Mouse (Mus musculus) mouse trophoblast stem cell (cell line): Measurements from ENCODE around the gene Nap1l5.
"Not testable (repeated sequence)": the region's sequence is repeated elsewhere in the genome, so short reads cannot be mapped to it uniquely, and the experiment has no call there.

Experiments
- in situ Hi-C, 2 experiments: fragments of 300-500 bp; cut with MseI, MboI; formaldehyde crosslinking; loops; 2 replicates in 1 of 2; 3 replicates in 1 of 2; pipeline ENCODE4 v1.15.1; 2025

Gene Nap1l5

GRCm38 (mm10) chr6:58907336-58907735, 460 bp upstream of the Nap1l5 start:
- in situ Hi-C loops = no loop called here

- in situ Hi-C loops = no loop called here
Measured at GRCm38 (mm10) chr6:58904551-58904950, 2.3 kb downstream of the Nap1l5 start.

- in situ Hi-C loops = no loop called here
Measured at GRCm38 (mm10) chr6:58903171-58903570, 3.7 kb downstream of the Nap1l5 start.

GRCm38 (mm10) chr6:58900536-58900935, 6.3 kb downstream of the Nap1l5 start:
- in situ Hi-C loops = no loop called here

DNA sequence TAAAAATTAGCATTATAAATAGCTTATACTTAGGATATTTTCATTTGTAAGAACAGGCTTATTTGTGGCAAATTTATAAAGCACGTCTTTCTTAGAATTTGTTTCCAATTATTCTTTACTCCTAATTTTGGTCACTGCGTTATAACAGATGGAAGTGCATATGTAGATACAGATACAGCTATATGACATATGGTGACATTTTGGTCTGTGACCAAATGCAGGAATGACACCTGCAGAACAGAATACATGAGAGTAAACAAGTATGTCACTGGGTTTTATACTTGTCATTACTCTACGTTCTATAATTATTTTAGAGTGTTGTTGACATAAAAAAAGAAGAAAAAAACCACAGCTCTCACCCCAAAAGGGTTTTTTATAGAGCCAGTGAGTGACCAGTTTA, 7.8 kb downstream of the Nap1l5 start:
- in situ Hi-C loops = no loop called here

DNA sequence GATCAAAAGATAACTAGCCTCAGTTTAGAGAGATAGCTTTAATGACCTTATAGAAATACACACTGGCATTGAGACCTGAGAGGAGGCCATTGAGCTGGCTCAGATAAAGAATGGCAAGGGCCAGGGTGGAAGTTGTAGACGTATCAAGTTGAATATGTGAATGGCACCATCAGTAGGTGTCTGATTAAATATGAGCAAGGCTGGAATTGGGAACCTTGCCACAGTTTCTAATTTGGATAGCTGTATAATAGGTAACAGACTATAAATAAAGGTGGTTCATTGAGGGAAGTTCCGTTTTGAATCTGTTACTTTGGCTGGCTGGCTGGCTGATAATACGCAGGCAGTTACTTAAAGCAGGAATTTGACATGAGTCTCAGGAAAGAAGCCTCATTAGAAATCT, 10.2 kb downstream of the Nap1l5 start:
- in situ Hi-C loops = no loop called here

- in situ Hi-C loops = no loop called here
Measured at GRCm38 (mm10) chr6:58894994-58895393, 11.9 kb downstream of the Nap1l5 start.

DNA sequence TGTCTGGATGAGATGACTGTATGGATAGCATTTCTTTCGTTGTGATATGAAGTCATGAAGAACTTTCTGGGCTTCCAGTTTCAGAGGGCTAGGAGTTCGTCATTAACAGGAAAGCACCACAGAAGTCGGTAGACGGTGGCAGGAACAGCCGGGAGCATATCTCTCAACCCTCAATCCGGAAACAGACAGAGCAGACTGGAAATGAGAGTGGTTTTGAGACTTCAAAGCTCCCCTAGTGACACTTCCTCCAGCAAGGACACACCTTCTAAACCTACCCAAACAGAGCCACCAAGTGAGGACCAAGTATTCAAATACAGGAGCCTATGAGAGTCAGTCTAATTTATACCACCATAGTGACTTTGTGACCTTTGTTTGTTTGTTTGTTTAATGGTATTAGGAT, 13.6 kb downstream of the Nap1l5 start:
- in situ Hi-C loops = no loop called here

GRCm38 (mm10) chr6:58889917-58890316, 17.0 kb downstream of the Nap1l5 start:
- in situ Hi-C loops = no loop called here

DNA sequence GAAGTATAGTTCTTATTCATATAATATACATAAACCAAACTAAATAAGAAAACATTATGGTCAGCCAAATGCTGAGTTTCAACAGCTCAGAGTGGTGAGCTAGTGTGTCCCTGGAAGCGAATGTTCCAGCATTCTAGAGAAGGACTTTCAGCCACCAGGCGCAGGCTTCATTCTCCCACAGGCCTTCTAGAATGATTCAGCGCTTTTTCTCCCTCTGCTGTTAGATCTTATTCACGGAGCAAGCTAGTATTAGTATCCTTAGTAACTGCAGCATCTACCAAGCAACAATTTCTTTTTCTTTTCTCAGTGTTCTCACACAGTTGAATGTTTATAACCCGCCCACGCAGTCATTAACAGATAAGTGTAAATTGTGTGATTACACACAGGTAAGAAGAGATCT, 24.6 kb downstream of the Nap1l5 start:
- in situ Hi-C loops = no loop called here

DNA sequence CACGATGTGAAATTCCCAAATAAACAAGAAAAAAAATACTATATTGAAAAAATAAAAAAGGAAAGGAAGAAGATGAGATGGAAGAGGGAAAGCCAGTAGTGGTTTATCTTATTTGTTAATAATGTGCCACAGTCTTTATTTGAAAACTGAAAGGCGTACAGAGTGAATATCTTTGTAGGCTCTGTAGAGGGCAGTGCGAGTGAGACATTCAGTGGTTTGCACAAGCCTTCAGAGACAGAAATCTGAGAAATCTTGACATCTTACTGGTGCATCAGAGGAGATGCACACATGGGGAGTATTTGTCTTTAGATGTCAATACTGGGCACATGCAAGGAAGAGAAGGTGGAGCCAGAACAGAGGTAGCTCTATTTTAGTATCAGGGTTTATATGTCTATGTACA, 25.5 kb downstream of the Nap1l5 start:
- in situ Hi-C loops = no loop called here

- in situ Hi-C loops = no loop called here
Measured at GRCm38 (mm10) chr6:58880861-58881260, 26.0 kb downstream of the Nap1l5 start.

DNA sequence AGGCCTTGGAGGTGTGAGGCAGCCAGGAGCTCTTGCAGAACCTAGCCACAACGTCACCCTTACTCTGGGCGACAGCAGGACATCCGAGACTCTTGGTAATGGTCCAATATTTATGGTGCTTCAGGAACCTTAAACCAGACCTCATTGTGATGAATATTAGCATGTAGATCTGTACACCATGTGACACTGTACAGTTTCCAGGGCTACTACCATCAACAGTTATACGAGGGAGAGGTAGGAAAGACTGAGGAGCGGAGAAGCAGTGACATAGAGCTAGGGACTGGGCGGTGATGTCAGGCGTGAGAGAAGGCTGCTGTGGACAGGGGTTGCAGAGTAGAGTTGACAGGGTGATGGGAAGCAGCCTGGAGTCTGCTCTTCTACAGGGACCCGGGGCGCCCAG, 26.9 kb downstream of the Nap1l5 start:
- in situ Hi-C loops = no loop called here

DNA sequence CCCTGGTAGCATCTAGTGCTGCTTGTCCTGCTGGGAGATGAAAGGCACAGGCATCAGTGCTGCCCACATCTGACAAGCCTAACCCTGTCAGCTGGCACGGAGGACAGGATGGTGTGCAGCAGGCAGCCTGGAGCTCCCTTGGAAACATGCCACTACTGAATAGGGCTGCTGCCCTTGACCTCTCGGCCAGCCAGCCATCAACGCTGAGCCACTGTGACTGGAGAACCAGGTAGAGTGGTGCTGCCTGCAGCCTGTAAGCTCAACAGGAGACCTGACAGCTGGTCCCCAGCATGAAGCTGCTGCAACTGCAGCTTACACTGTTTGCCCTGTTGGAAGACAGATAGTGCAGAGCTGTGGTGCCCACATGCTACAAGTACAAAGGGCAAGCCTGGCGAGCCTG, 27.3 kb downstream of the Nap1l5 start:
- in situ Hi-C loops = no loop called here

- in situ Hi-C loops = not testable (repeated sequence)
Measured at GRCm38 (mm10) chr6:58867858-58868257, 39.0 kb downstream of the Nap1l5 start.

GRCm38 (mm10) chr6:58863631-58864235, 43.1 kb downstream of the Nap1l5 start:
- in situ Hi-C loops = no loop called here

GRCm38 (mm10) chr6:58862446-58862993, 44.4 kb downstream of the Nap1l5 start:
- in situ Hi-C loops = no loop called here

GRCm38 (mm10) chr6:58859517-58859916, 47.4 kb downstream of the Nap1l5 start:
- in situ Hi-C loops = no loop called here

DNA sequence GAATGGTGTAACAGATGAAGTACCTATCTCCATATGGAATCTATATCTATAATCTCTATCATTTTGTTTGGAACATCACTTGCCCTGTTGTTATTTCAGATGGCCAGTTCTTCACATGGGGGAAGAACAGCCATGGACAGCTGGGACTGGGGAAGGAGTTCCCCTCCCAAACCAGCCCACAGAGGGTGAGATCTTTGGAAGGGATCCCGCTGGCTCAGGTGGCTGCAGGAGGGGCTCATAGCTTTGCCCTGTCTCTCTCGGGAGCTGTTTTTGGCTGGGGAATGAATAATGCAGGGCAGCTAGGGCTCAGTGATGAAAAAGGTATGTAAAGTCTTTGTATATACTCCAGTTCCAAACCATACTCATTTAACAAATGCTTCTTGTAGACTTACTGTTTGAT, 50.4 kb downstream of the Nap1l5 start:
- in situ Hi-C loops = no loop called here

DNA sequence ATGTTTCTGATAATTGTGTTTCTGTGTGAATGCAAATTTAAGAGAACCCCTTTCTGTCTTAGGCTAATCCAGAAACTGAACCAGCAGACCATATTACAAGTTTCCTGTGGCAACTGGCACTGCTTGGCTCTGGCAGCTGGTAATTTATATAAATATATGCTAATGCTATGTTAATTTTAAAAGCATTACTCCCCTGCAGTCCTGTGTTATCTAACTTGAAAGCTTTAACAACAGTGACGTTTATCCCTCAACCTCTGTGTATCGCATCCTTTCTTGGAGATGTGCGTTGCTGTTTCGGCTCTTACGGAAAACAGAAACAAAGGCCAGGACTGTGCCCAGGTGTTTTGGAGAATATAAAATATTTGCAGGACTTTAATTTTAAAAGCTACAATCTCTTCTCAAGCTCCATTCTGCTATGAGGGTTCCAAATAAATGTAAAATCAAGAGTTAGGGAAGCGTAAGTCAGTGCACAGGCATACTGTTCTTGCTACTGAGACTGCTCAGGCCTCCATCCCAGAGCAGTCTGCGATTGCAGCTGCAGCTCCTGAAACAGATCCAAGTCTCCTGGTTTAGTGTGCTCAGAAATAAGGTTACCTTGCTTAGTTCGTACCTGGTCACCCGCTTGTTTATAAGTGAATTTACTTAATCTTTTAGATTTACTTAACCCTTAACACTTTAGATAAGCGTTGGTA, 51.1 kb downstream of the Nap1l5 start:
- in situ Hi-C loops = no loop called here
